Mouse (Mus musculus) heart, adult 8-10 months (tissue): ENCODE results near the gene Col6a5. TPM values are rescaled to one million over a fixed set of nuclear protein-coding genes. Genes with fewer than 3 reads are reported as not detected.
"Not testable (repeated sequence)": the region's sequence is repeated elsewhere in the genome, so short reads cannot be mapped to it uniquely, and the experiment has no call there.

Experiments used
- DNase-seq: peaks from one replicate; pipeline ENCODE4 v3.0.0; 2022; ENCODE audit warnings: low spot score
- total RNA-seq, 4 experiments: library from RNA; stranded (reverse); gene quantifications; 2 replicates each; pipeline ENCODE4 v1.2.4; 2022

Gene Col6a5
- total RNA-seq, 4 experiments from 2014 or later = 0.11 to 0.25 (median 0.18) TPM

GRCm38 (mm10) chr9:105910166-105910565 lies 50.3 kb downstream of the Col6a5 start:
- no peak for DNase-seq

DNA sequence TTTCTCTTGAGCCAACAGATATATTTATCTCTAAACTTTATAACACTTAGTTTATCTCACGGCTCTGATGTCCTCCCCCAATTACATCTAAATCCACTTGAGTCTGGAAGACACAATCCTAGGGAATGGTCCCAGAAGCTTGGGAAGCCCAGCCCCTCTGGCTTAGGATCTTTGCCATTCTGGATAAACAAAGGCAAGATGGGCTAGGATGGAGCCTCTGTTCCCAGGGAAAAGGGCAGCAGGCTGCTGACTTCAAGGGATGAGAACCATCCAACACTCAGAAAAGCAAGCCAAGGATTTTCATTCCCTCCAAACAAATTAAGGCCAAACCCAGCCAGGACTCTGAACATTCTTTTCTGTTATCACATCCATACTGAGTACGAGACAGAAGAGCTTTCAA lies 51.1 kb downstream of the Col6a5 start:
- no peak for DNase-seq

DNA sequence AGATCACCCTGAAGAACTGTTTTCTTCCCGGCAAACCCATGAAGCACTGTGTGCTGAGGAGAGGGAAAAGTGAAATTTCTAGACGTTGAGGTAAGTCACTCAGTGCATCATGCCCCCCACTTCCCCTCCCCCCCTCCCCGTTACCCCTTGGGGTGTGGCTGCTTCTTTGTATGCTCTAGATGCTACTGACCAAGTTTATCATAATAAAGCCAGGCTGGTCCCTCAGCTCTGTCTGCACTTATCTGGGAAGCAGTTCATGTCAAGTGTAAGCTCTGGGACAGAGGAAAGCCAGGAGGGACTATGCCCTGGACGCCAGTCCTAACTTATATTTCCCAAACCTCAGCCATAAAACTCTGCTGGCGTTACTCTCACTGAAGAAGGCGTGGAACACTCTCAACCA lies 53.0 kb downstream of the Col6a5 start:
- no peak for DNase-seq

DNA sequence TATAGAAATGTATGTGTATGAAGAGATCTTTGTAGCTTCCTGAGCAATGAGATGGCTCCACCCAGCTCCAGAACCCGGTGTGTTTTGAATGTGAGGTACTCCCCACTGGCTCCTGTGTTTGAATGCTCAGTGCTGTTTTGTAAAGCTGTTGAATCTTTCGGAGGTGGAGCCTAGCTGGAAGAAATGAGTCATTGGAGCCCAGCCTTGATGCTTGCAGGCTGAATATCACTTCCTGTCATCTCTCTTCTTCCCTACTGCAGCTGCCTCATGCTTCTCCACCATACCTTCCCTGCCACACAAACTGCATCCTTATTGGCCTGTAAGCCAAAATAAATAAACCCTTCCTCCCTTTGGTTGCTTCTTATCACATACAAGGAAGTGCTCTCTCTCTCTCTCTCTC lies 72.9 kb downstream of the Col6a5 start:
- peak; percentile 5 for DNase-seq

DNA sequence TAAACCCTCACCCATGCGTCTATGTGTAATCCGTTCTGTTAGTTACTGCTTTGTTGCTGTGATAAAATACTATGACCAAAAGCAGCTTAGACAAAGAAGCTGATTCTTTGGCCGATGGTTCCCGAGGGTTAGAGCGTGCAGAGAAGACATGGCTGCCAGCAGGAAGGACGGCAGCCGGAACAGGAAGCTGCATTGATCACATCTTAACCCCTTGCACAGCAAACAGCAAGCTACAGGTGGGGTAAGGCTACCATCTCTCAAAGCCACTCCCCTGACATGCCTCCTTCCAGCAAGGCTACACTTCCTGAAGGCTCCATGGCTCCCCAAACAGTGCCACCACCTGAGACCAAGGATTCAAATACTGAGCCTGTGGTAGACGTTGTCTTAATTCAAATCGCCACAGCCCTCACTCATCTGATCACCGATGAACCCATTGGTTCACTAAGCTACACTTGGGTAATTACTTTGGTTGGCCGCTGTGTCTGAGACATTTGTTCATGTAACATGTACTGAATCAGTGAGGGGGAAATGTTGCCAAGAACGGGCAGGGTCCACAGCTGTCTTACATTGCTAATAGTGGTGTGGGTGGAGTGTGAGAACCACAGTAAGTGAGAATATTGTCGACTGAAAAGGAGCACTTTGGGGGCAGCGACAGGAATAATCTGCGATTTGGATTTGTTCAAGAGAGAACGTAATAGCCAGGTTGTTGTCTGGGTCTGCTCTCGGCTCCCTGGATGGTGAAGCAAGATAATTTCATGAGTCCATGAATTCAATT lies 75.6 kb downstream of the Col6a5 start:
- DNase-seq = no peak

- DNase-seq = no peak
Observed at GRCm38 (mm10) chr9:105880743-105881142, 79.7 kb downstream of the Col6a5 start.

DNA sequence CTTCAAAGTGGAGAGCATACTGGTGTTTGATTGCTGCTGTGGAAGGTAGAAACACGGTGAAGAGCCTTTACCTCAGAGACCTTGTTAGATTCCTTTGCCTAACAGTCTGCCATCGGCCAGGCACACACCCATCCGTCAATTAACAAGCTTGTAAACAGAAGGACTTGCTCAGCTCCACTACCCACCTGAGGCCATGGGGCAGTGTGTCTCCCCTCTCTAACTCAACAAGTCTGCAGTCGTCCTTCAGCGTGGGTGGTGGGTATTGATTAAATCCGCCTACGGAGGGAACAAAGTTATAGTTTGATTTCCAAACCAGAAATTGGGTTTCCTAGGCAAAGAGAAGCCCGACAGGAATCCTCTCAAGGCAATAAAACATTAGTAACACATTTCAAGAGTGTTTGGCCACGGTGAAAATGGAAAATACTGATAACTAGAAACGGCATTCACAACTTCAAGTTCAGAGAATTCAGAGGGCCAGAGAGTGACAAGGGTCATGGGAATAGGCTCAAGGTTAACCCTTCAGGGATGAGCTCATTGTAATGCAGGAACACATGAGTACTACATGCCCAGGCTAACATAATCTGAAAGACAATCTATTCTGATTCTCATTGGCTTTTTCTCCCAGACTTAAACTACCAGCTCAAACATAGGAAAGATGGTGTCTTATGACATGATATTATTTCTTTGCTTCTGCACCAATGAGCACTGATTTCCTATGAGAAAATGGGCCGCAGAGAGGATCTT lies 81.9 kb downstream of the Col6a5 start:
- no peak for DNase-seq

- DNase-seq = no peak
Observed at GRCm38 (mm10) chr9:105876124-105876523, 84.3 kb downstream of the Col6a5 start.

- DNase-seq = peak; percentile 29
Observed at GRCm38 (mm10) chr9:105871643-105872042, 88.8 kb downstream of the Col6a5 start.

- peak; percentile 59 for DNase-seq
Observed at GRCm38 (mm10) chr9:105857773-105858172, 102.7 kb downstream of the Col6a5 start.

DNA sequence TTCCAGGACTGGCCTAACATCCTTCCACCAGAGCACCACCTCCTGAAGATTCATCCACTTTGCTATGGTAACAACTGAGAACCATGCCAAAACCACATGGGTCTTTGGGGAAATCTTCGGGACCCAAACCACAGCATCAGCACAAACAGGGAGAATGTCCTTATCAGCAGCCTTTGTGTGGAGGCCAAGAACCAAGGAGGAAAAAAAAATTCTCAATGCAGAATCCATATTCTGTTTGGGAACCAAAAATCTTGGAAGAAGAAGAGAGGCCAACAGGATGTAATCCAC lies 107.7 kb downstream of the Col6a5 start:
- peak; percentile 56 for DNase-seq

- DNase-seq = peak; percentile 38
Observed at GRCm38 (mm10) chr9:105852015-105852777, 108.2 kb downstream of the Col6a5 start.

DNA sequence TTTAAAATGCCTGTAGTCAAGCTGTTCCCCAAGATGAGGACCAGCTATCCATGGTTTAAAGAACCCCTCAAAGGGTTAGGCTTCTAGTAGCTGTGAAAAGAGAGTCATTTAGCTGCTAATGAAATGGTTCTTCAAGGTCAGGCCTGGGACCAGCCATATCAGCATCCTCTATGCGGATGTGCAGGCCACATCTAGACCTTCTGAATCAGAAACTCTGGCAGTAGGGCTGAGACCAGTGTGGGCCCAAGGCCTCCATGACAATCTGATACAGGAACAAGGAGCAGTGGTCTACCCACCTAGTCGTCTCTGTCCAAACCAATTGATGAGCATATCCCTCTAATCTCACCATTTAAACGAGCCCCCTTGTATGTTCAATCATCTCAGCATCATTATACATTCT lies 109.4 kb downstream of the Col6a5 start:
- DNase-seq = no peak

DNA sequence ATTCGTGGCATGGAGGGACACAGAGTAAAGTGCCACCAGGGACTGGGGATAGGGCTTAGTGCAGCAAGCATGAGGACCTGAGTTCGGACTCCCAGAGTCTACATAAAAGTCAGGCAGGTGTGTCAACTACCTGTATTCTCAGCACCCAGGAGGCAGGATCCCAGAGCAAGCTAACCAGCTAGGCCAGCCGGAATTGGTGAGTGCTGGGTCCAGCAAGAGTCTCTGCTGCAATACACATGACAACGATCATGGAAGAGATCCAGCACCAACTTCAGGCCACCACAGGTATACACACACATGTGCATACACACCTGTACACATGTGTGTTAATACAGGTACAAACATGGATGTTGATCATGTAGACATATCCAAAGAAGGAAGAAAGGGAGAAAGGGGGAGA lies 112.0 kb downstream of the Col6a5 start:
- DNase-seq = no peak

- no peak for DNase-seq
Observed at GRCm38 (mm10) chr9:105847261-105847660, 113.2 kb downstream of the Col6a5 start.

DNA sequence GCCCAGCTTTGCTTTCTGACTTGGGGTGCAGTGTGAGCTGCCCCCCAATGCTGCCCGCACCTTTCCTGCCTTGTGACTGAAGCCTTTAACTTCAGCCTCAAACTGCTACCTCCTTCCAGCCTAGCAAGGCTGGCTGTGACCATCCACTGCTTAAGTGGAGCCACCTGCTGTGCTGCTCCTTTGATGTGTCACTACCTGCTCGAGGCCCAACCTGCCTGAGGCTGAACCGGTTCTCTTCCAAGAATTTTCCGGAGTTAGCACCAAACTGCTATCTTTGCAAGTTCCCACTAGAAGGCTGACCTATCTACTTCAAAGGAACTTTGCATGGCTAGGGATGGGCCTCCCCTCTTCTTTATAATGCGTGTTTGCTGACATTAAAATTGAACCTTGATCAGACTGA lies 119.1 kb downstream of the Col6a5 start:
- DNase-seq = not testable (repeated sequence)

DNA sequence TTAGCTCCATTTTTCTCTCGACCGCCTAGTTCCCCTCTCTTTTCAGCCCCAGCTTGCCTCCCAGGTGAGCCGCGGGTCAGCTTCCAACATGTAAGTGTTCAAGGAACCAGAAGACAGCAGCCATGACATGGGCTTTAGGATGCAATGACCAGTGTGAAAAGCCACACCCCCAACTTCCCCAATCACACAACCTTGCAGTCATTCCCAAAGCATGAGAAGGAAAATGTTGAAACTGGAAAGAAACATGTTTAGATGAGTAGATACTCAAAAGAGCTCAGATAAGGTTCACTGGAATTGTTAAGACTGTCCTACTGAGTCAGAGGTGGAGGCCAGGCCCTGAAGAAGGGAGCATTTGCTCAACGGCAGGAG lies 121.3 kb downstream of the Col6a5 start:
- no peak for DNase-seq

DNA sequence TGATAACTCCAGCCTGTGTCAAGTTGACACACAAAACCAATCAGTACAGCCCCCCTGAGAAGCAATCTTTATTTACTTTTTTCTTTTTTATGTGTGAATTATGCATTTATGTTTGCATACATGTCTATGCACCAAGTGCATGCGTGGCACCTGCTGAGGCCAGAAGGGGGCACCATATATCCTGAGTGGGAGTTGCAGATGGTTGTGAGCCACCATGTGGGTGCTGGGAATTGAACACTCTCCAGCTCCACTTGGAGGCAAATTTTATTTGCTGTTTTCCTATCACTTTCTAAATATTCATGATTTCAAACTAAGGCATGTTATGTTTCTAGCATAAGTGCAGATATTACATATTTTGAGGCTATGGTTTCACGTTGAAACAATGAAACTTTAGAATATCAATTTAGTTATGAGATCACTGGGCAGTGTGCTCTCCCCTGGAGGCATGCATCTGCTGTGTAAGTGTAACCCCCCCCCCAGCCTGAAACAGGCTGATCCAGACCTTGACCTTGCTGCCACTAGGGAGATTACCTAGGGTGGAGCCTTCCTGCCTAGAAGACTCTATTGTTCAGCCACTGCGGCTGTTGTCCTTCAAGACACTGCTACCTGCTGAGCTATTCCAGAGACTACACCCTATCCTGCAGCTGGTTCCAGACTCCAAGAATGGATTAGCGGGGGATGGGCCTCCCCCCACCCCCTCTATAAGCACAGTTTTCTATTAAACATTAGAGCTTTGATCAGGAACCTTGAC lies 121.9 kb downstream of the Col6a5 start:
- no peak for DNase-seq

DNA sequence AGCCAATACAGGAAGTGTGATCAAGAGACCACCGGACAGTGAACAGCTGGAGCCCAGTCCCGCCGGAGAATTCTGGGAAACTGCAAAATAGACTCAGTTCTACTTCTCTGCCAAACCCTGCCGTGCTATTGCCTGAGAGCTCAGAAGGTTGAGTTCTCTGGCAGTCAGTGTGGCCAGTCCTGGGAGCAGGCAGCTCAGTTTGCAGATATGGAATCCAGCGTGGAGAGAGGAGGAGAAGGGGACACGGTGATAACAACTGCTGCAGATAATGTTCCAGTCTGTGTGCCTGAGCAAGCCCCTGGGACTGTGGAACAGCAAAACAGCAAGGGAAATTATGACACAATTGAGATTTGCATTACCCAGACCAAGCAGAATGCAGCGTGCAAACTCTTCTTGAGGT lies 124.9 kb downstream of the Col6a5 start:
- peak; percentile 38 for DNase-seq

DNA sequence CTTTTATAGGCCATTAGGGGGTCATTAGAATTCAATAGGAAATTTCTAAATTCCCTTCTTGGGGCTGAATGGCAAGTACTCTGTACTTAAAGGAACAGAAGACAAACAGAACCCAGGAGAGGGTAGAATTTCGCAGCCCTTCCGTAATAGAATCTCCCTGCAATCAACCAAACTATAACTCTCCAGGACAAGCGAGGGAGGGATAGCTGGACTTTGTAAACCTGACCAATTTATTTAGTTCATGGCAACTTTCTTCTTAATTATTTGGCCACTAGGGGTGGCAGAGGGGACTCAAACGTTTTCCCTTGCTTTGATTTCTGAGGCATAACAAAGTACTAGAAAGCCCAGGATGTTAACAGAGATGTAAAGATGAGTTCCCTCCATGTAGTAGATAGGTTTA lies 125.6 kb downstream of the Col6a5 start:
- DNase-seq = no peak

GRCm38 (mm10) chr9:105831291-105831690 lies 129.2 kb downstream of the Col6a5 start:
- no peak for DNase-seq

DNA sequence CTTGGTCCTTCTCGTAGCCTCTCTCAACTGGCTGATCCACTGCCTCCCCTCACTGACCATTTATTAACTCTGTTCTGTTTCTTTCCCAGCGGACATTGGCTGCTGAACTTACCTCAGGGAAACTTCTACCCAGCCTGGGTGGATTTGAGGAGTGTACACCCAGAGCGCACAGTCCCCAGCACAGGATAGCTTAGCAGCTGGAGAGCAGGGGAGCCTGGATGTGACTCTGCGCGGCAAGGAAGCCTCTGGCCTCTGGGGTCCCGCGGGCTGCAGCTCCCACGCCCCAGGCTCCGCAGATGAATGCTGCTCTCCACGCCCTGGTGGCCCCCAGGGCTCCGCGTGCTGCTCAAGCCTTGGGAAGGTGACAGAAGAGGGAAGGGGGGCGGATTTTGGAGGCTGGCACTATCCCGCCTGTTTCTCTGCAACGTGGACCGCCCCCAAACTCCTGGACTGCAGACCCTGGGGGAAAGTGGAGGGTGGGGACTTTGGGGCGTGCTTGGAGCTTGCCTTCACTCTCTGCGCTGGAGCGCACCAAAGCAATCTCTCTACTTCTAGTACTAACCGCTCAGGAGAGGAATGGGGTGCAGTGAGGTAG lies 132.6 kb downstream of the Col6a5 start, which contains the start of gene Col6a6:
Gene Col6a6, minus strand, starts transcription at position 370 of the 595 bp plus-strand sequence.
- DNase-seq = no peak
